Mouse (Mus musculus) R1 (cell line): ENCODE measurements around the gene Olfr213.
"Not testable (repeated sequence)": the region's sequence is repeated elsewhere in the genome, so short reads cannot be mapped to it uniquely, and the experiment has no call there.

Experiments used
- DNase-seq: peaks from one replicate; pipeline ENCODE4 v3.0.0-alpha.2; 2018; ENCODE audit warnings: low read depth, low spot score

The Olfr213 gene

DNA sequence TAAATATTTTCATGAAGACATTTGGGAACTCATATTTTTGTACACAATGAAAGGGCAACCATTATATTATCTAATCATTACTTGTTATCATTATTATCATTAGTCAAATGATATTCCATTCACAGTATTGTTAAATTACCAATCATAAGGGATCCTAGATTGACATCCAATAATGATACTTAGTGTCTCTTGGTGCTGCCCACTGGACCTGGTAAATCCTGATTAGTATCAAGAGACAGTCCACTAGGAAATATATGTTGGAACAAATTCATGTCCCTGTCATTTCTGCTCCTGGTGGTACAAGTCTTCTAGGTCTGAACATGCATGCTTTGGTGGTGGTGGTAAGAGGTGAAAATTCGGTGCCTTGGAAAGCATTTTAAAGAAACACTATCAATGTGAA is at the start of gene Olfr213:
Gene Olfr213 (plus strand): TSS at position 301 of the 400 bp plus-strand sequence.
- DNase-seq: no peak

DNA sequence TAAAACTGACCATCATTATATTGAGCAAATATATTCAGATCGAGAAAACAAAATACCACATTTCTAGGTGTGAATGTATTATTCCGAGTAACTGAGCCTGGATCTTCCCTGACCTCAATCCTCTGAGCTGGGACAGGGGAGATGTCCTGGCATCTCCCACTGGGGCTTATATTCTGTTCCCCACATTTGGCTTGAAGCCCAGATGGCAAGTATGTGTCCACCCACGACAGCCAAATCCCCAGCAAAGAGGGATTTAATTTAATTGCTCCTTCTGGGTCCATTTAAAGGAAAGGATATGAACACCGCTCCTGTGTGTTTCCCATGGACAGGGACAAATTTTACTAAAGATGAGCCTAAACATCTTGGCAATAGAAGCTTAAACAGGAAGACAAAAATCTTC is 49.5 kb upstream of the Olfr213 start, which contains the start of gene Olfr211:
Gene Olfr211 (plus strand): TSS at position 301 of the 400 bp plus-strand sequence.
- DNase-seq: no peak

DNA sequence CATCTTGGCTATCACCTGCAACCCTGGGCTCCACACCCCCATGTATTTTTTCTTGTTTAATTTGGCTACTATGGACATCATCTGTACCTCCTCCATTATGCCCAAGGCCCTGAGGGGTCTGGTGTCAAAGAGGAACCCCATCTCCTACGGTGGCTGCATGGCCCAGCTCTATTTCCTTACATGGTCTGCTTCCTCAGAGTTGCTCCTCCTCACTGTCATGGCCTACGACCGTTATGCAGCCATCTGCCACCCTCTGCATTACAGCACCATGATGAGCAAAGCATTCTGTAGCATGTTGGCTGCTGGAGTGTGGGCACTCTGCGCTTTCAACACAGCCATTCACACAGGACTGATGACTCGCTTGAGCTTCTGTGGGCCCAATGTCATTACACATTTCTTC is 44.5 kb upstream of the Olfr213 start:
- no peak for DNase-seq

DNA sequence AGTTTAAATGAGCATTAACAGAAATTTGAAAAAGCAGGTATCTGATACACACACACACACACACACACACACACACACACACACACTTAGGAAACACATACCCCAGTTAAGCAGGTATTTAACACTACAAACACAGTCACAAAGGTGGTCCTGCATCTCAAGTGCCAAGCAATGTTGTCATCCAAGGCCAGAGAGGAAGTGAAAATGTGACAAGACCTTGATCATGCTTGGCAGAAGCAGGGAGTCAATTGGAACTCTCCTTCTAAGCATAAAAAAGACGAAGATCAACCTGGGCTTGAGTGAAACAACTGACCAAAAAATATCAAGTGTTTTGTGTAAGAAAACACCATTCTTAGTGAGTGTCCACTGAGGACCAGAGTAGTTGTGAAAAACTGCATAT is 42.3 kb upstream of the Olfr213 start:
- no peak for DNase-seq

DNA sequence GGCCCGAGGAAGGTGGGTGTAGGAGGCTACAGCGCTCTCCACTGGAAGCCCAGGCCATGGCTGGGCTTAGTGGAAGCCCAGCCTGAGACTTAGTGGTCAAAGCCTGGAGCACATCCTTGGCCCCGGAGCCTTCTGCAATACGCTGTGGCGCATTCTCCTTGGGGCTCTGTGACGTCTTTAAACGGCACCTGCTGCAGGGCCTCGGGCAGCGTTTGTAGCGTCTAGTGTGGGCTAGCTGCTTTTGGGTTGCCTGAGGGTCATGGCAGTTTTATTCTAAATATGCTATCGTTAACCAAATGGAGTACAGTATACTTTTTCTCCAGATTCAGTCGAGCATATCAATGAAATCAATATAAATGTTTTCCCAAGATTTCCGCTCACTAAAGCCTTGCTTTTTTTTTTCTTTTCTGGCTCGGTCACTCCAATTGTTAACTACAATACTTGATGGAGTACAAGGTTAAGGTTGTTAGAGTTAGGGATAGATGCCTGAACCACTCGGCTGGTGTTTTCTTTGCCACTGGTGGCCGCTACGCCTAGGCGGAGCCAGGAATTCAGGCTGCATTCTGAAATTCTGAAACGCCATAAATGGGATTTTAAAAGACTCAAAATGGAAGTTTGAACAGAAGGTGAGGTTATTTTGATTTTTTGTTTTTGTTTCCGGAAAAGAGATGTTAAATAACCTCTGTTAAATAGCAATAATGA is 31.8 kb upstream of the Olfr213 start, which contains the start of gene Olfr212:
Gene Olfr212 (plus strand): TSS at position 215 of the 702 bp plus-strand sequence.
- DNase-seq: not testable (repeated sequence)

DNA sequence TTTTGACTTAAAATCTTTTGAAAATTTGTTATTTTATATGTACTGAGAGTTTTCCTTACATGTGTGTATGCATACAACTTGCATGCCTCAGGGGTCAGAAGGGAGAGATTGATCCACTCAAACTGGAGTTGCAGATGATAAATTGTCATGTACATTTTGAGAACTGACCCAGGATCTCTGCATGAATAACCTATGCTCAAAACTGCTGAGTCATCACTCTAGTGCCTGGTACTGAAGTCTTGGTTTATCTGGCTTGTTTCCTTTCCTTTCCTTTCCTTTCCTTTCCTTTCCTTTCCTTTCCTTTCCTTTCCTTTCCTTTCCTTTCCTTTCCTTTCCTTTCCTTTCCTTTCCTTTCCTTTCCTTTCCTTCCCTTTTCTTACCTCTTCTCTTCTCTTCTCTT is 23.4 kb upstream of the Olfr213 start:
- DNase-seq: no peak

DNA sequence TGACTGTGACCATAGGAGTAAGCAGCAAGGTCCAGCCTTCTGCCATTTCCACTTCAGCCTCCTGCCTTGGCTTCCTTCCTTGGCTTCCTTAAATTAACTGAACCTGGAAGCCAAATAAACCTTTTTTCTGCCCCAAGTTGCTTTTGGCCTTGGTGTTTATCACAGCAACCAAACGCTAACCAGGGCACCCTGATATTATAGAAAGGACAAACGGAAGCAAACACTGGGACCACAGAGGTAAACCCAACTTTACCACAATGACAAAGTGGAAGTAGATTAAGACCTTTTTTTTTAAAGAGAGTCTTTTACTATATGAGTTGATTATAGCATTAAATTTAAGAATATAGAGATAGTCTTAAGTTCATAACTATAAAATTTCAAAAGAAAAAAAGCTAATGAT is 4.2 kb downstream of the Olfr213 start:
- no peak for DNase-seq

DNA sequence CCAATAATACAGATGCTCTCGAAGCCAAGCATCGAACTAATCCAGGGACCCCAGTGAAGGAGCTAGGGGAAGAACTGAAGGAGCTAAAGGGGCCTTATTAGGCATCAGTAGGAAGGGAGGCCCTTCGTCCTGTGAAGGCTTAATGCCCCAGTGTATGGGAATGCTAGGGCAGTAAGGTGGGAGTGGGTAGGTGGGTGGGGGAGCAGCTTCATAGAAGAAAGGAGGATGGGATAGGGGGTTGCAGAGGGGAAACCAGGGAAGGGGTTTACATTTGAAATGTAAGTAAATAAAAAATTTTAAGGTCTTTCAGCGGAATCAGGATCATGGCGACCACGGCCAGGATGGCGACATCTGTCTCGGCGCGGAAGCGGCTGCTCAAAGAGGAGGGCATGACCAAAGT is 12.6 kb downstream of the Olfr213 start, which contains the start of gene Gm5580:
Gene Gm5580 (plus strand): TSS at position 301 of the 400 bp plus-strand sequence.
- not testable (repeated sequence) for DNase-seq

DNA sequence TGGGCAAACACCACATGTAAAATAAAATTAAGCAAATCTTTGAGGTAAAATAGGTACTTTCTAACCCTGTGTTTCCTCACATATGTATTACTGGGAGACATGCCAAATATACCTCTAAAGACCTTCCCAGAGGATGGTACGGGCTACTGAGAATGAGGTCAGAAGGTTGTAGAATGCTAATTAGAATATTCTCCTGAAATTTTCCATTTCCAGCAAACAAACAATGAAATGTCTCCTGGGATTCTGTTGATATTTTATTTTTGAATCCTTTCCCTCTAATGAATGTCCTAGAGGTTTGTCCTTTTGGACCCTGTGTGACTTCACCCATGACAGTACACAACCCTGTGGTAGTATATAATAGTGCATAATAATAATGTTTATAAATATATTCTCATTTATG is 15.7 kb downstream of the Olfr213 start, which contains the start of gene Olfr214:
Gene Olfr214 (plus strand): TSS at position 301 of the 400 bp plus-strand sequence.
- DNase-seq: no peak

DNA sequence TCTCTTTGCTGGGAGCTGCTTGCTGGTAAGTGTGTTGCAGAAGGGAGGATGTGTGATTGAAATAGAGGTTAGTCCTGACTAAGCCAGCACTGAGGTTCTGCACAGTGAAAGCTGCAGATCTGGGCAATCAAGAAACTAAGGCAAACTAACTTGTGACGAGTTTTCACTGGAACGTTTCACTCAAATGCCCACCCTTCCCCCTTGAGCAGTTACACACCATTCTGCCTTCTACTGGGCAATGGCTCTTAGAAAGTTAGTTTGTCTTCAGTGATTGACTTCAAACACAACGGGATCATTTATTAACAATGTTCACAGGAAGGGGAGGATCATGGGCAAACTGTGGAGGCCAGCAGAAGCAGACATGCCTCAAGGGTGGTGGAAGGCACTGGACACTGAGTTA is 16.7 kb downstream of the Olfr213 start:
- DNase-seq: no peak

DNA sequence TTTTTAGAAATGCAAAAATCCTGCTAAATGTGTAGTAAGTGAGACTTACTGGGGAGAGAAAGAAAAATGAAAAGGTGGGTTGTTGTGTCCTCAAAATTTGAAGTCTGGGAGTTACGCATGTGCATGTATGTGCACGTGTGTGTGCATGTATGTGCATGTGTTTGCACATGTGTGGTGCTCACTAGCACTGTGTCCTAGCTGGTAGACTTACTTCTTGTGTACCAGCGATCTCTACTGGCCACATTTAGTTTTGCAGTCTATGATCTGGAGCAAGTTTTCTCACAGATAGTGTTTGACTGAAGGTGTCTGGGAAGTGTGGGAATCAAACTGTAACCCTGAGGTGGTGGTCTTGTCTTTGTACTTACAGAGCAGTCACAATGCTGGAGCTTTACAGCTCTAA is 31.6 kb downstream of the Olfr213 start:
- DNase-seq: peak; percentile 71

DNA sequence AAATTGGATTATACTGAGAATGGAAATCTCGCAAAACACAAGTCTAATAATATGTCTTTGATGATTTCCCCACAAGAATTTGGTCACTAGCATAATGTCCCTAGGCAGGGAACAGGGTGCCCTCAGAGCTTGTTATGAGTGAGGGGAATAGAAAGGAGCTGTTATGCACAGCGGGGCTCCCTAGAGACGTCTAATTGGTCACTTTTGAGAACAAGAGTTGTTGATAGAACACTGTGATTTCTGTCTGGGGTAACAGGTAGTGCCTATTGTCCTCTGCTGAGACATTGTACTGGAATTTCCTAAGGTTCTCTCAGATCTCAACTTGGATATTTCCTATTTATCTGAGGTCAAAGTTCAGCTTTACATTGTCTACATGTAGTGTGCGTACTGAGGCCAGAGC is 45.8 kb downstream of the Olfr213 start, which contains the start of gene Olfr215:
Gene Olfr215 (minus strand): TSS at position 101 of the 400 bp plus-strand sequence.
- DNase-seq: no peak
